Mouse (Mus musculus) forebrain, postnatal 0 days (tissue): ENCODE results near the gene Egfem1. TPM values are rescaled to one million over a fixed set of nuclear protein-coding genes. Genes with fewer than 3 reads are reported as not detected.

ENCODE experiments used
- ATAC-seq: fragments of 200-750 bp; cut with Nextera tagmentation; 2 replicates; pipeline ENCODE4 v1.8.0; 2017; ENCODE audit warnings: mild to moderate bottlenecking, moderate library complexity
- DNase-seq: peaks from one replicate; pipeline ENCODE4 v3.0.0-alpha.2; 2015
- H3K27ac ChIP-seq: fragments of 300-500 bp; sonication (generic); 2 replicates; pipeline ENCODE4 v1.5.1; 2014; ENCODE audit warnings: low read depth, mild to moderate bottlenecking, antibody characterized with exemption, low read length, moderate library complexity, mixed read lengths
- H3K27me3 ChIP-seq: fragments of 300-500 bp; sonication (generic); 2 replicates; pipeline ENCODE4 v1.6.1; 2014; ENCODE audit warnings: mild to moderate bottlenecking, low read length, mixed read lengths; ENCODE audit not compliant: insufficient read depth
- H3K36me3 ChIP-seq: fragments of 300-500 bp; sonication (generic); 2 replicates; pipeline ENCODE4 v1.6.1; 2014; ENCODE audit warnings: mild to moderate bottlenecking, moderate library complexity; ENCODE audit not compliant: insufficient read depth
- H3K4me1 ChIP-seq: fragments of 300-500 bp; sonication (generic); 2 replicates; pipeline ENCODE4 v1.6.1; 2014; ENCODE audit warnings: antibody characterized with exemption; ENCODE audit not compliant: insufficient read depth
- H3K4me2 ChIP-seq: fragments of 300-500 bp; sonication (generic); 2 replicates; pipeline ENCODE4 v1.6.1; 2014; ENCODE audit warnings: low read depth, mild to moderate bottlenecking, moderate library complexity
- H3K4me3 ChIP-seq: fragments of 300-500 bp; sonication (generic); 2 replicates; pipeline ENCODE4 v1.5.1; 2014; ENCODE audit warnings: low read depth, low read length, mixed read lengths
- H3K9ac ChIP-seq: fragments of 300-500 bp; sonication (generic); 2 replicates; pipeline ENCODE4 v1.6.1; 2014; ENCODE audit warnings: mild to moderate bottlenecking
- H3K9me3 ChIP-seq: fragments of 300-500 bp; sonication (generic); 2 replicates; pipeline ENCODE4 v1.6.1; 2016; ENCODE audit warnings: low read length
- CTCF ChIP-seq: sonication (generic); IDR thresholded peaks from 2 replicates; pipeline ENCODE4 v1.5.1; 2016; ENCODE audit warnings: antibody characterized with exemption, control low read depth, low read depth
- WGBS: fragments of 180-500 bp; shearing (Covaris S2); extraction: QIAGEN DNeasy Blood & Tissue Kit; methylation state at CpG from one replicate; pipeline ENCODE4 v1.1.7; 2014; 5-methylcytosine and 5-hydroxymethylcytosine counted together
- polyA plus RNA-seq: library from polyadenylated mRNA; unstranded; fragments of >200 nt; fragmentation: Nextera tagmentation; extraction: Ambion mirVana; gene quantifications from 2 replicates; pipeline ENCODE4 v1.2.1, GENCODE M21; 2015
- total RNA-seq: library from RNA; depleted of rRNA; stranded (reverse); fragments of >200 nt; gene quantifications from 2 replicates; pipeline ENCODE4 v1.2.3, GENCODE M21; 2014

Gene Egfem1
- total and polyA plus RNA-seq, 2 experiments from 2014 or later: 5.0 to 14.3 TPM

DNA sequence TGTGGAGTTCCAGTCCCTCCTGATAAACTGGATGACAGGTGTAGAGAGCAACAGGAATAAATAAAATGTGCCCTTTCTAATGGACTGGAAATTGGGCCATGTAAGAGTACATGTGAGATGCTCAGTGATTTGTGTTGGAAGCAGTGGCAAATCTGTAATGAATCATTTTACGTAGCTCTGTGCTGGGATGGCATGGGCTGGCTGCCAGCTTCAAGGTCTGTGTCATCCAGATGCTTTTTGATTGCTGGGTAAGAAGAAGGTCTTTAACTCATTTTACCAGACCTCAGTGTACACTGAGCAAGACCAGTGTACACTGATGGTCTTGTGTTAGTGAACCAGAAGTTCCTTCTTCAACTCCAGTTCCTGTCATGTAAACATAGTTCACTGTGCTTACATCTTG is 462.2 kb downstream of the Egfem1 start:
- no peak overlapping the region for H3K4me3 ChIP-seq

DNA sequence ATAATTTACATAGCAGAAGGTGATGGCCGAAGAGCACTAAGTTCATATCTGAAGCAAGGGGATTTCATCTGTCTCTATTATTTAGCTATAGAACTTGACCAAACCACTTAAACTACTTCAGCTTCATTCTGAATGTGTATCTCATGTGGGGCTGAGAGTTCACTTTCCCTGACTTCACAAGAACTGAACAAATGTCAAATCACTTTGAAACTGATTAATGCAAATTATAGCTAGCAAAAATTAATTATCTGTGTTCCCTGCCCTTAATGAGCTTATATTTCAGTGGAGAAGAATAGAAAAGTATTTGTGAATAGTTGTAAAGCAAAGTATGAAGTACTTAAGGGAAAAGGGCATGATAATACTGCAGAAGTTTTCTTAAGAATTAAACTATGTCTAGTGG is 481.3 kb downstream of the Egfem1 start:
- 77% methylated on average over 1 of the region's 1 CpGs for WGBS
- Histone ChIP-seq H3K27ac (no peak overlapping the region), H3K27me3 (no peaks in the 10 kb centered on the region), H3K4me1 (no peaks in the 10 kb centered on the region), H3K36me3 (no peaks in the 10 kb centered on the region), H3K4me3 (no peak overlapping the region), H3K9ac (no peak overlapping the region), H3K4me2 (no peak overlapping the region), H3K9me3 (no peaks in the 10 kb centered on the region)
- ATAC-seq (no peak), DNase-seq (no peak)
- TF ChIP-seq CTCF: no peak

More for the DNA sequence above, 462.2 kb downstream of the Egfem1 start:
- no peaks in the 10 kb centered on the region for H3K4me1 ChIP-seq
- no peaks in the 10 kb centered on the region for H3K36me3 ChIP-seq
- H3K9me3 ChIP-seq: no peaks in the 10 kb centered on the region
- TF ChIP-seq CTCF: no peak
- DNase-seq: no peak
- no peak overlapping the region for H3K27ac ChIP-seq
- no peak for ATAC-seq
- H3K4me2 ChIP-seq: no peak overlapping the region
- WGBS: 53% methylated on average over 1 of the region's 1 CpGs
- no peak overlapping the region for H3K9ac ChIP-seq
- H3K27me3 ChIP-seq: no peaks in the 10 kb centered on the region

DNA sequence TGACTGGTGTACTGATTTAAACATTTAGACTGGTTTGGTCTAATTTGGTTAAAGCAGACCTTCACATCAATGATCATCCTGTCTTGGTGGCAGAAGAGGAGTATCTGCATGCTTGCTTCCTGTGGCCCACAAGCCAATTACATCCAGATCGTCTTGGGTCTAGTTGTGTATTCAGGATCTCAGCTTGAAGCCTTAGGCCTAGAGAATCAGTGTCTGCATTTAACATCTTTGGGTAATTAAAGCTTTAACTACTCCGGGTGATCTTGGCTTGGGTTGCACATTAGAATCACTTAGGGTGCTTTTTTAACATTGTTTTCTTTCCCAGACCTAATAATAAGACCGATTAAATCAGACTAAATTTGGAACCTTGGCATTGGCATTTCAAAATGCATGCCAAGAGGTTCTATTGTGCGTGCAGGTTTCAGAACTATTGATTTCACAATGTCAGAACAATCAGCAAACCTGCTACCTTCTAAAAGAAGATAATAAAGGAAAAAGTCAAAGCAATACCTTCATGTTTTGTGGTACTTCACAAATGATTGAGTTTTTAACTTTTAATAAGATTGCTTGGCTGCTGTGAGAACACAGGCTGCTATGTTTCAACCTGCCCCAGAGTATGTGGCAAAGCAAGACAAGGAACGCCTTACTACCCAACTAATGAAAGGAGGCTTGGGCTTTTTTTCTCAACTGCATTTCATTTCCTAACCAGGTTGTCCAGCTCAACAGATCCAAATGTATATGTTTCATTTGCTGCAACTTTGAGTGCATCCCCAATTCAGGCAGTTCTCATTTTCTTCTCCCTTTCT is 496.4 kb downstream of the Egfem1 start:
- Histone ChIP-seq H3K4me2 (no peak overlapping the region), H3K4me3 (no peak overlapping the region), H3K9ac (no peak overlapping the region), H3K36me3 (no peaks in the 10 kb centered on the region), H3K4me1 (no peaks in the 10 kb centered on the region), H3K9me3 (no peaks in the 10 kb centered on the region), H3K27me3 (no peaks in the 10 kb centered on the region), H3K27ac (no peak overlapping the region)
- TF ChIP-seq CTCF: no peak
- DNase-seq: peak; percentile 29
- peak; percentile 27; the same call in 1 of the 2 replicates for ATAC-seq
- 16% methylated on average over 5 of the region's 5 CpGs for WGBS

DNA sequence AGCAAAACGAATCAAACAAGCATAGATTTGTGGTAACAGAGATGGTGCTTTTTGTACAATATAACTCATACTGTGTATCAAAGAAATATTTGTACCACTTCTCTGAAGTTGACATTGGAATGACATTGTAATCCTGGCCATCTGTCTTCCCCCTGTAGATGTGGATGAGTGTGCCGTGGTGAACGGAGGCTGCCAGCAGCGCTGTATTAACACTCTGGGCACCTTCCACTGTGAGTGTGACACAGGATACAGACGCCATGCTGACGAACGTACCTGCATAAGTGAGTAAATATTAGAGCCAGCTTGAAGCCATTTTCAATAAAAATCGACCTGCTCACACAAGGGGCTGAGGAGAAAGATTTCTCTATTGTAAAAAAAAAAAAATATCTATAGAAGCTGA is 500.9 kb downstream of the Egfem1 start:
- H3K27me3 ChIP-seq: no peaks in the 10 kb centered on the region
- H3K9me3 ChIP-seq: no peaks in the 10 kb centered on the region
- ATAC-seq: no peak
- no peaks in the 10 kb centered on the region for H3K36me3 ChIP-seq
- TF ChIP-seq CTCF: no peak
- H3K27ac ChIP-seq: no peak overlapping the region
- DNase-seq: no peak
- H3K9ac ChIP-seq: no peak overlapping the region
- no peak overlapping the region for H3K4me2 ChIP-seq
- WGBS: 43% methylated on average over 8 of the region's 8 CpGs
- no peaks in the 10 kb centered on the region for H3K4me1 ChIP-seq
- H3K4me3 ChIP-seq: no peak overlapping the region

DNA sequence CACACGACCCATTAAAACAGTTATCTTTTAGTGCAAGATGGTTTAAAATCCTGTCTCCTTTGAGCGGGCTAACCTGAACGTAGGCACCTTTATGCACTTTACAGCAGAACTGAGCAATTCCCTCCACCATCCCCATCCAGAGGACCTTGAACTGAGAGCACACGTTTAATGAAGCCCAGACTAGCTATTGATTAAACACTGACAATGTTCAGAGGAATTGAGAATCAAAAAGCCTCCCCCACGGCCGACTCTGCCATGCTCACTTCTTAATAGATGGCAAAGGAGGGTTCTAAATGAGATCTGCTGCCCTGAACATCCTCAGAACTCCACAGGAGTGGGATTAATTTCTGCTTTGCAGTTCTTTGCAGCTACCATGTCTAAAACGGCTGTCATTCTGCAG is 520.3 kb downstream of the Egfem1 start:
- 40% methylated on average over 7 of the region's 7 CpGs for WGBS

DNA sequence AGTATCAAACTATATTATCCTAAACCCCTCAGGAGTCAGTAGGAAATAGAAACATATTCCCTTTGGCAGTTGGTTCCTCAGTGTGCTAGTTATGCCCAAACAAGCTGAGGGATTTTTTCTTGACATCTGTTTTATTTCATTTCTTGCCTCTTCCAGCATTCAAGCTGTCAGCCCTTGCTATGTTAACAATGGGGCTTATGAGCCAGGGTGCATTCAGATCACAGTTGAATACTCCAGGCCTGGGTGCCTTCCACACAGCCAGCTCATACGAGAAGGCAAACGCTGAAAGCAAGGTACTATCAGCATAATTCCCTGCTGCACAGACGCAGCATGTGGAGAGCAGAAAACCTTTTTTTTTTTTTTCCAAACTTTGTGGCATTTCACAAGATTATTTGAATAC is 526.9 kb downstream of the Egfem1 start:
- H3K27me3 ChIP-seq: no peaks in the 10 kb centered on the region
- no peaks in the 10 kb centered on the region for H3K36me3 ChIP-seq
- peak overlapping the region; percentile 50 for H3K27ac ChIP-seq
- no peaks in the 10 kb centered on the region for H3K9me3 ChIP-seq
- H3K4me2 ChIP-seq: no peak overlapping the region
- H3K4me1 ChIP-seq: no peaks in the 10 kb centered on the region
- DNase-seq (peak; percentile 60), ATAC-seq (peak; percentile 94)
- no peak overlapping the region for H3K4me3 ChIP-seq
- H3K9ac ChIP-seq: no peak overlapping the region
- 8% methylated on average over 3 of the region's 3 CpGs for whole genome bisulfite sequencing
- TF ChIP-seq CTCF: no peak

More for the DNA sequence above, 520.3 kb downstream of the Egfem1 start:
- no peaks in the 10 kb centered on the region for H3K4me1 ChIP-seq
- no peak for ATAC-seq
- H3K9me3 ChIP-seq: no peaks in the 10 kb centered on the region
- TF ChIP-seq CTCF: no peak
- no peak overlapping the region for H3K4me3 ChIP-seq
- no peaks in the 10 kb centered on the region for H3K36me3 ChIP-seq
- no peaks in the 10 kb centered on the region for H3K27me3 ChIP-seq
- no peak overlapping the region for H3K4me2 ChIP-seq
- DNase-seq: no peak
- H3K27ac ChIP-seq: no peak overlapping the region
- no peak overlapping the region for H3K9ac ChIP-seq

DNA sequence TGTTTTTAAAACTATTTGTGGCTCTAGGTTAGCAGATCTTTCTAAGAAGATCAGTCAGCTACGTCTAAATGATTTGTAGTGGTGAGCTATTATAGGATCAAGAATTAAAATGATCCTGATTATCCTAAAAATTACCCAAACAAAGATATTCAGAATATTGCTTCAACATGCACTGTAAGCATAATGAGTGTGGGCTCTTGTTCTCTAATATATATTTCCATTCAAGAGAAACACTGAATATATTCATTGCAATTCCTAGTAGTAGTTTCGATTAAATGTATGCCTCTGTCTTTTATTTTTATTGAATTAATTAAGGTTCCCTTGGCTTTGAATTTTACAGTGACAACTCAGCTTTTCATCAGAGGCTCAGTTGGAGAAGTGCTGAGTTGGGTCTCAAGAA is 527.4 kb downstream of the Egfem1 start:
- H3K27ac ChIP-seq: no peak overlapping the region
- no peak overlapping the region for H3K9ac ChIP-seq
- H3K36me3 ChIP-seq: no peaks in the 10 kb centered on the region
- no peak overlapping the region for H3K4me2 ChIP-seq
- WGBS: 17% methylated on average over 2 of the region's 2 CpGs
- ATAC-seq (no peak), DNase-seq (no peak)
- no peaks in the 10 kb centered on the region for H3K9me3 ChIP-seq
- TF ChIP-seq CTCF: no peak
- no peaks in the 10 kb centered on the region for H3K4me1 ChIP-seq
- H3K27me3 ChIP-seq: no peaks in the 10 kb centered on the region
- no peak overlapping the region for H3K4me3 ChIP-seq
